In genomic region chr11:5892810-5893368, GRCm38 (mm10) we compare ENCODE assay signal across 13 mouse cellular contexts. TPM values are rescaled to one million over a fixed set of nuclear protein-coding genes. Genes with fewer than 3 reads are reported as not detected.
A peak's percentile ranks its signal among the peaks of the same experiment; 100 is the strongest.
DNase-seq lines count a peak whose midpoint lies in the region; ATAC-seq and TF ChIP-seq lines count a peak whose summit lies in the region.
"Had no signal": no experiment of that assay in that cellular context is flagged by ENCODE, and none has a peak within 500 bp of the region (broad histone marks: within the 10 kb centered on the region; RNA-seq: fewer than 3 reads in every experiment).

No protein-coding gene starts in this region.

- H3K36me3 ChIP-seq in heart, embryonic 16.5 days (ENCODE audit: control insufficient read depth, insufficient read depth) = no peaks in the 10 kb centered on the region
- no peaks in the 10 kb centered on the region; a peak in 1 of 4 replicates for H3K36me3 ChIP-seq in MEL (ENCODE audit: control insufficient read depth in 1 of 2, insufficient read depth in 2 of 2, low read length in 2 of 2)
- H3K36me3 ChIP-seq in hindbrain, embryonic 15.5 days = no peaks in the 10 kb centered on the region
- H3K36me3 ChIP-seq: midbrain, embryonic 15.5 days had no signal

- WGBS in heart, embryonic 16.5 days = 16% methylated on average over 4 of the region's 4 CpGs
- WGBS in hindbrain, embryonic 15.5 days = 42% methylated on average over 4 of the region's 4 CpGs

- intact Hi-C loops in heart, postnatal 25 days (cut with DNase I) = no loop called here
- intact Hi-C loops in left cerebral cortex, postnatal 4 days (cut with DNase I) = no loop called here

- no peak overlapping the region for H3K4me2 ChIP-seq in heart, embryonic 16.5 days (ENCODE audit: low read depth, low read length)
- H3K4me2 ChIP-seq in hindbrain, embryonic 15.5 days = no peak overlapping the region
- H3K4me2 ChIP-seq: lung, embryonic 14.5 days; midbrain, embryonic 15.5 days had no signal

- TF ChIP-seq RAD21 in MEL (IDR thresholded peaks at IDR 0.05; ENCODE audit: low read depth, low read length) = no peak

- no peak for TF ChIP-seq CTCF in MEL (IDR thresholded peaks at IDR 0.05 in 2 of 3, conservative IDR thresholded peaks at IDR 0.05 in 1 of 3; ENCODE audit: control insufficient read depth in 1 of 3, insufficient read depth in 1 of 3, low read depth in 2 of 3, low read length in 3 of 3, poor library complexity in 1 of 3, severe bottlenecking in 1 of 3)

- H3K4me1 ChIP-seq in heart, embryonic 16.5 days (ENCODE audit: control insufficient read depth, insufficient read depth, low read length) = peaks cover 58% of the 10 kb centered on the region
- no peaks in the 10 kb centered on the region; a peak in 1 of 4 replicates for H3K4me1 ChIP-seq in MEL (ENCODE audit: control insufficient read depth in 1 of 2, insufficient read depth in 2 of 2, low read length in 2 of 2)
- peaks cover 11% of the 10 kb centered on the region for H3K4me1 ChIP-seq in hindbrain, embryonic 15.5 days (replicated peaks)
- H3K4me1 ChIP-seq: midbrain, embryonic 15.5 days had no signal

- peak overlapping the region; percentile 92 for H3K27ac ChIP-seq in heart, embryonic 16.5 days (ENCODE audit: low read length)
- no peak overlapping the region for H3K27ac ChIP-seq in MEL (ENCODE audit: control insufficient read depth, low read depth, low read length)
- H3K27ac ChIP-seq in hindbrain, embryonic 15.5 days (replicated peaks) = peak overlapping the region; percentile 30; the same call in 1 of the 2 replicates
- H3K27ac ChIP-seq: midbrain, embryonic 15.5 days had no signal

- TF ChIP-seq EP300 in MEL (IDR thresholded peaks at IDR 0.05; ENCODE audit: low read depth in 1 of 2, low read length in 2 of 2) = no peak

- H3K4me3 ChIP-seq in heart, embryonic 16.5 days (ENCODE audit: low read length) = no peak overlapping the region
- H3K4me3 ChIP-seq in MEL (ENCODE audit: control insufficient read depth in 1 of 2, insufficient read depth in 1 of 2, low read depth in 2 of 2, low read length in 2 of 2) = no peak overlapping the region
- H3K4me3 ChIP-seq in hindbrain, embryonic 15.5 days = no peak overlapping the region
- H3K4me3 ChIP-seq: midbrain, embryonic 15.5 days had no signal

- H3K9me3 ChIP-seq in heart, embryonic 16.5 days (replicated peaks; ENCODE audit: control insufficient read depth, low read length) = no peaks in the 10 kb centered on the region
- H3K9me3 ChIP-seq in MEL (replicated peaks; ENCODE audit: insufficient read depth, low read length) = no peaks in the 10 kb centered on the region
- no peaks in the 10 kb centered on the region for H3K9me3 ChIP-seq in hindbrain, embryonic 15.5 days
- H3K9me3 ChIP-seq: midbrain, embryonic 15.5 days had no signal

- no peak for DNase-seq in heart, postnatal 25 days (ENCODE audit: low spot score)
- peak; percentile 41 for DNase-seq in MEL (ENCODE audit: low read depth, low spot score)
- DNase-seq in brain, adult 2 months (ENCODE audit: low read depth, low spot score) = peak; percentile 78
- DNase-seq in left cerebral cortex, adult 18-20 months (ENCODE audit: low spot score in 2 of 2) = no peak
- no peak for DNase-seq in left cerebral cortex, postnatal 4 days

- ATAC-seq in heart, embryonic 16.5 days (replicated peaks; ENCODE audit: extremely low read depth, insufficient read depth, low FRiP score) = no peak
- ATAC-seq in hindbrain, embryonic 15.5 days (ENCODE audit: low FRiP score, low read depth) = no peak
- ATAC-seq: midbrain, embryonic 15.5 days had no signal

- H3K9ac ChIP-seq in heart, embryonic 16.5 days (ENCODE audit: low read length) = no peak overlapping the region
- H3K9ac ChIP-seq in MEL (ENCODE audit: control insufficient read depth, low read depth, low read length, poor library complexity, severe bottlenecking) = no peak overlapping the region
- H3K9ac ChIP-seq in hindbrain, embryonic 15.5 days = no peak overlapping the region
- H3K9ac ChIP-seq: lung, embryonic 14.5 days; midbrain, embryonic 15.5 days had no signal

- TF ChIP-seq POLR2A in MEL (IDR thresholded peaks at IDR 0.05; ENCODE audit: control insufficient read depth in 1 of 2, insufficient read depth in 1 of 2, low read depth in 1 of 2, low read length in 2 of 2, poor library complexity in 1 of 2) = no peak

- H3K79me2 ChIP-seq in MEL (ENCODE audit: control insufficient read depth, insufficient read depth, low read length, poor library complexity) = no peaks in the 10 kb centered on the region

- H3K27me3 ChIP-seq in heart, embryonic 16.5 days (ENCODE audit: control insufficient read depth, insufficient read depth, low read length) = no peaks in the 10 kb centered on the region
- H3K27me3 ChIP-seq in MEL (ENCODE audit: control insufficient read depth in 1 of 2, insufficient read depth in 2 of 2, low read length in 2 of 2) = no peaks in the 10 kb centered on the region; a peak in 1 of 4 replicates
- 0 out of 2 replicates have a peak, but pooled peaks cover 2% of the 10 kb centered on the region for H3K27me3 ChIP-seq in hindbrain, embryonic 15.5 days
- H3K27me3 ChIP-seq: midbrain, embryonic 15.5 days had no signal

TF ChIP-seq in MEL, 35 proteins besides CTCF, POLR2A, EP300 and RAD21:
- TF ChIP-seq ELF1 (IDR thresholded peaks at IDR 0.05; ENCODE audit: low read depth, low read length) = no peak
- TF ChIP-seq GATA1 (IDR thresholded peaks at IDR 0.05; ENCODE audit: low read depth, low read length) = peak; percentile 42; the same call in 1 of the 2 replicates

RNA-seq across cellular contexts. Expression of gene Myl7, which starts 5.7 kb away (rescaled TPM):
- 3,470 and 5,161 TPM in 2 replicates for polyA plus RNA-seq in heart, embryonic 16.5 days (2015; fragmentation: Nextera tagmentation; extraction: Ambion mirVana)
- total RNA-seq in heart, postnatal 25 days (2021) = 100 to 1,000 TPM; 742 to 813 TPM
- total RNA-seq in MEL (2012; rRNA removed) = not detected in 2 replicates
- polyA plus RNA-seq in MEL (2012; ENCODE audit: insufficient read depth in 1 of 2, insufficient read length in 2 of 2, low read depth in 1 of 2, low replicate concordance in 2 of 2, missing spikeins in 1 of 2) = not detected
- 0.36 and 0.69 TPM in 2 replicates for polyA plus RNA-seq in hindbrain, embryonic 15.5 days (2015; fragmentation: Nextera tagmentation; extraction: Ambion mirVana)
- not detected for total RNA-seq in left cerebral cortex, adult 18-20 months (2021)
- not detected for total RNA-seq in left cerebral cortex, postnatal 4 days (2021)
- total RNA-seq: adrenal gland, adult 18-20 months; gastrocnemius, postnatal 14 days; layer of hippocampus, adult 18-20 months had no signal
- polyA plus RNA-seq: cortical plate, adult 2 months; midbrain, embryonic 15.5 days had no signal

RNA-seq across cellular contexts. Expression of gene Pold2, which starts 14.8 kb away (rescaled TPM):
- 113 and 115 TPM in 2 replicates for polyA plus RNA-seq in heart, embryonic 16.5 days (2015; fragmentation: Nextera tagmentation; extraction: Ambion mirVana)
- total RNA-seq in heart, postnatal 25 days (2021) = 10 to 100 TPM; 29.2 to 33.2 TPM
- total RNA-seq in MEL (2012; rRNA removed) = 285 and 366 TPM in 2 replicates
- polyA plus RNA-seq in MEL (2012; ENCODE audit: insufficient read depth in 1 of 2, insufficient read length in 2 of 2, low read depth in 1 of 2, low replicate concordance in 2 of 2, missing spikeins in 1 of 2) = 100 to 1,000 TPM in 1 of 2 experiments, not detected in 1; 261 TPM
- 63.9 and 67.3 TPM in 2 replicates for polyA plus RNA-seq in hindbrain, embryonic 15.5 days (2015; fragmentation: Nextera tagmentation; extraction: Ambion mirVana)
- total RNA-seq in left cerebral cortex, adult 18-20 months (2021) = 10 to 100 TPM; 27.1 to 29.0 TPM
- total RNA-seq in left cerebral cortex, postnatal 4 days (2021) = 10 to 100 TPM; 26.6 to 37.5 TPM

RNA-seq across cellular contexts. Expression of gene Aebp1, which starts 31.1 kb away (rescaled TPM):
- polyA plus RNA-seq in heart, embryonic 16.5 days (2015; fragmentation: Nextera tagmentation; extraction: Ambion mirVana) = 35.7 and 36.5 TPM in 2 replicates
- total RNA-seq in heart, postnatal 25 days (2021) = 10 to 100 TPM; 18.5 to 23.3 TPM
- not detected in 2 replicates for total RNA-seq in MEL (2012; rRNA removed)
- under 1 TPM in 1 of 2 experiments, not detected in 1; 0.10 TPM for polyA plus RNA-seq in MEL (2012; ENCODE audit: insufficient read depth in 1 of 2, insufficient read length in 2 of 2, low read depth in 1 of 2, low replicate concordance in 2 of 2, missing spikeins in 1 of 2)
- polyA plus RNA-seq in hindbrain, embryonic 15.5 days (2015; fragmentation: Nextera tagmentation; extraction: Ambion mirVana) = 27.1 and 27.4 TPM in 2 replicates
- total RNA-seq in left cerebral cortex, adult 18-20 months (2021) = 10 to 100 TPM; 21.4 to 23.5 TPM
- total RNA-seq in left cerebral cortex, postnatal 4 days (2021) = 10 to 100 TPM; 20.4 to 24.8 TPM

RNA-seq across cellular contexts. Expression of gene Polm, which starts 55.1 kb away (rescaled TPM):
- 6.2 and 6.4 TPM in 2 replicates for polyA plus RNA-seq in heart, embryonic 16.5 days (2015; fragmentation: Nextera tagmentation; extraction: Ambion mirVana)
- total RNA-seq in heart, postnatal 25 days (2021) = 1 to 10 TPM; 3.0 to 3.6 TPM
- 5.4 TPM in 2 replicates for total RNA-seq in MEL (2012; rRNA removed)
- polyA plus RNA-seq in MEL (2012; ENCODE audit: insufficient read depth in 1 of 2, insufficient read length in 2 of 2, low read depth in 1 of 2, low replicate concordance in 2 of 2, missing spikeins in 1 of 2) = 10 to 100 TPM in 1 of 2 experiments, not detected in 1; 18.3 TPM
- 7.3 TPM in 2 replicates for polyA plus RNA-seq in hindbrain, embryonic 15.5 days (2015; fragmentation: Nextera tagmentation; extraction: Ambion mirVana)
- total RNA-seq in left cerebral cortex, adult 18-20 months (2021) = 10 to 100 TPM in 1 of 2 experiments, 1 to 10 TPM in 1; 8.2 to 11.4 TPM
- 10 to 100 TPM; 16.1 to 16.5 TPM for total RNA-seq in left cerebral cortex, postnatal 4 days (2021)

RNA-seq across cellular contexts. Expression of gene Gck, which starts 57.0 kb away (rescaled TPM):
- 0.75 and 1.2 TPM in 2 replicates for polyA plus RNA-seq in heart, embryonic 16.5 days (2015; fragmentation: Nextera tagmentation; extraction: Ambion mirVana)
- 1 to 10 TPM; 7.4 to 9.4 TPM for total RNA-seq in heart, postnatal 25 days (2021)
- not detected in 2 replicates for total RNA-seq in MEL (2012; rRNA removed)
- not detected for polyA plus RNA-seq in MEL (2012; ENCODE audit: insufficient read depth in 1 of 2, insufficient read length in 2 of 2, low read depth in 1 of 2, low replicate concordance in 2 of 2, missing spikeins in 1 of 2)
- 5.7 and 5.8 TPM in 2 replicates for polyA plus RNA-seq in hindbrain, embryonic 15.5 days (2015; fragmentation: Nextera tagmentation; extraction: Ambion mirVana)
- total RNA-seq in left cerebral cortex, adult 18-20 months (2021) = 1 to 10 TPM in 1 of 2 experiments, under 1 TPM in 1; 0.44 to 1.2 TPM
- 1 to 10 TPM; 3.9 to 4.0 TPM for total RNA-seq in left cerebral cortex, postnatal 4 days (2021)

Comparison
In these comparisons a context has a peak if more than half of its experiments do, and no peak if none do; other contexts are left out.
1. DNase-seq: peak in MEL (single experiment) and brain, adult 2 months (single experiment); none in heart, postnatal 25 days (single experiment), left cerebral cortex, adult 18-20 months (0 of 2) and left cerebral cortex, postnatal 4 days (single experiment).
2. RNA of gene Myl7, which starts 5.7 kb away (total RNA-seq): 742 to 813 TPM in heart, postnatal 25 days; not detected in left cerebral cortex, postnatal 4 days, not detected in MEL and not detected in left cerebral cortex, adult 18-20 months; every median in the first group is over 100 times any median in the second.
3. RNA of gene Aebp1, which starts 31.1 kb away (total RNA-seq): 20.4 to 24.8 TPM in left cerebral cortex, postnatal 4 days, 21.4 to 23.5 TPM in left cerebral cortex, adult 18-20 months and 18.5 to 23.3 TPM in heart, postnatal 25 days; not detected in MEL; every median in the first group is over 10 times any median in the second.